Mouse (Mus musculus): ENCODE results near the gene Catsper4. TPM values are rescaled to one million over a fixed set of nuclear protein-coding genes. Genes with fewer than 3 reads are reported as not detected.
A peak's percentile ranks its signal among the peaks of the same experiment; 100 is the strongest.

Catsper4 gene
- polyA plus RNA-seq, 2 experiments, result not detected

- ATAC-seq (ENCODE audit: insufficient read depth), result no peak
- peaks cover 75% of the 10 kb centered on the region for H3K27me3 ChIP-seq (ENCODE audit: control insufficient read depth, insufficient read depth, low read length)
Observed at GRCm38 (mm10) chr4:134252911-134253721, 25.9 kb upstream of the Catsper4 start.

GRCm38 (mm10) chr4:134252131-134252910, 25.1 kb upstream of the Catsper4 start:
- Histone ChIP-seq H3K9me3 (ENCODE audit: control insufficient read depth, low read length) (no peaks in the 10 kb centered on the region), H3K36me3 (replicated peaks; ENCODE audit: control insufficient read depth, insufficient read depth, low read depth) (no peaks in the 10 kb centered on the region), H3K4me3 (ENCODE audit: insufficient read depth in 1 of 2, low read depth in 2 of 2, low read length in 2 of 2) (peak overlapping the region in 1 of 2 experiments; percentile 43; a peak in 1 of 4 replicates), H3K27me3 (ENCODE audit: control insufficient read depth, insufficient read depth, low read length) (peaks cover 83% of the 10 kb centered on the region), H3K4me2 (ENCODE audit: low read depth) (peak overlapping the region; percentile 61), H3K27ac (no peak overlapping the region), H3K9ac (replicated peaks) (no peak overlapping the region), H3K4me1 (replicated peaks; ENCODE audit: control insufficient read depth in 2 of 2, insufficient read depth in 2 of 2, low read length in 1 of 2) (peaks cover 0 to 18% of the 10 kb centered on the region in 2 experiments; a peak in 2 of 4 replicates)
- no peak for DNase-seq (ENCODE audit: low read depth in 3 of 3, low spot score in 3 of 3)
- no peak for TF ChIP-seq CTCF (IDR thresholded peaks at IDR 0.05; ENCODE audit: low read depth)
- TF ChIP-seq EP300 (IDR thresholded peaks at IDR 0.05; ENCODE audit: low read depth), result no peak
- no peak for ATAC-seq (ENCODE audit: insufficient read depth)
- 8% methylated on average over 22 of the region's 22 CpGs for WGBS (ENCODE audit: insufficient replicate concordance)

More at GRCm38 (mm10) chr4:134252911-134253721, 25.9 kb upstream of the Catsper4 start:
- H3K36me3 ChIP-seq (replicated peaks; ENCODE audit: control insufficient read depth, insufficient read depth, low read depth), result no peaks in the 10 kb centered on the region
- peaks cover 0 to 18% of the 10 kb centered on the region in 2 experiments; a peak in 2 of 4 replicates for H3K4me1 ChIP-seq (replicated peaks; ENCODE audit: control insufficient read depth in 2 of 2, insufficient read depth in 2 of 2, low read length in 1 of 2)
- no peak for DNase-seq (ENCODE audit: low read depth in 3 of 3, low spot score in 3 of 3)
- TF ChIP-seq CTCF (IDR thresholded peaks at IDR 0.05; ENCODE audit: low read depth), result no peak
- TF ChIP-seq EP300 (IDR thresholded peaks at IDR 0.05; ENCODE audit: low read depth), result no peak
- no peaks in the 10 kb centered on the region for H3K9me3 ChIP-seq (ENCODE audit: control insufficient read depth, low read length)
- H3K4me2 ChIP-seq (ENCODE audit: low read depth), result no peak overlapping the region
- WGBS (ENCODE audit: insufficient replicate concordance), result 13% methylated on average over 15 of the region's 15 CpGs
- H3K27ac ChIP-seq, result no peak overlapping the region
- H3K4me3 ChIP-seq (ENCODE audit: insufficient read depth in 1 of 2, low read depth in 2 of 2, low read length in 2 of 2), result 0 out of 4 replicates have a peak overlapping the region, but pooled peaks of 1 of the 2 experiments have one; percentile 28
- no peak overlapping the region for H3K9ac ChIP-seq (replicated peaks)

GRCm38 (mm10) chr4:134251241-134252130, 24.3 kb upstream of the Catsper4 start:
- peak overlapping the region; percentile 2 to 43; a peak in 3 of 4 replicates for H3K4me3 ChIP-seq (ENCODE audit: insufficient read depth in 1 of 2, low read depth in 2 of 2, low read length in 2 of 2)
- peaks cover 84% of the 10 kb centered on the region for H3K27me3 ChIP-seq (ENCODE audit: control insufficient read depth, insufficient read depth, low read length)
- TF ChIP-seq EP300 (IDR thresholded peaks at IDR 0.05; ENCODE audit: low read depth) (no peak), CTCF (IDR thresholded peaks at IDR 0.05; ENCODE audit: low read depth) (no peak)
- DNase-seq (ENCODE audit: low read depth in 3 of 3, low spot score in 3 of 3) (no peak), ATAC-seq (ENCODE audit: insufficient read depth) (peak; percentile 34; the same call in 1 of the 2 replicates)
- no peak overlapping the region for H3K27ac ChIP-seq
- 1% methylated on average over 91 of the region's 91 CpGs for WGBS (ENCODE audit: insufficient replicate concordance)
- H3K36me3 ChIP-seq (replicated peaks; ENCODE audit: control insufficient read depth, insufficient read depth, low read depth), result no peaks in the 10 kb centered on the region
- no peak overlapping the region for H3K9ac ChIP-seq (replicated peaks)
- H3K9me3 ChIP-seq (ENCODE audit: control insufficient read depth, low read length), result no peaks in the 10 kb centered on the region
- peak overlapping the region; percentile 61 for H3K4me2 ChIP-seq (ENCODE audit: low read depth)
- peaks cover 0 to 18% of the 10 kb centered on the region in 2 experiments; a peak in 2 of 4 replicates for H3K4me1 ChIP-seq (replicated peaks; ENCODE audit: control insufficient read depth in 2 of 2, insufficient read depth in 2 of 2, low read length in 1 of 2)

GRCm38 (mm10) chr4:134250930-134251240, 23.7 kb upstream of the Catsper4 start:
- Histone ChIP-seq H3K4me3 (ENCODE audit: insufficient read depth in 1 of 2, low read depth in 2 of 2, low read length in 2 of 2) (peak overlapping the region in 1 of 2 experiments; percentile 2; a peak in 2 of 4 replicates), H3K36me3 (replicated peaks; ENCODE audit: control insufficient read depth, insufficient read depth, low read depth) (no peaks in the 10 kb centered on the region), H3K9me3 (ENCODE audit: control insufficient read depth, low read length) (no peaks in the 10 kb centered on the region), H3K9ac (replicated peaks) (no peak overlapping the region), H3K4me1 (replicated peaks; ENCODE audit: control insufficient read depth in 2 of 2, insufficient read depth in 2 of 2, low read length in 1 of 2) (peaks cover 0 to 16% of the 10 kb centered on the region in 2 experiments; a peak in 2 of 4 replicates), H3K27ac (no peak overlapping the region), H3K27me3 (ENCODE audit: control insufficient read depth, insufficient read depth, low read length) (peaks cover 83% of the 10 kb centered on the region), H3K4me2 (ENCODE audit: low read depth) (peak overlapping the region; percentile 61)
- 19% methylated on average over 10 of the region's 10 CpGs for WGBS (ENCODE audit: insufficient replicate concordance)
- TF ChIP-seq CTCF (IDR thresholded peaks at IDR 0.05; ENCODE audit: low read depth), result no peak
- no peak for TF ChIP-seq EP300 (IDR thresholded peaks at IDR 0.05; ENCODE audit: low read depth)
- no peak for DNase-seq (ENCODE audit: low read depth in 3 of 3, low spot score in 3 of 3)
- no peak for ATAC-seq (ENCODE audit: insufficient read depth)

Measured in liver, embryonic 14.5 days (tissue).